Mouse (Mus musculus) R1 (cell line): ENCODE results near the gene Nicn1.

Experiments
- DNase-seq: peaks from one replicate; pipeline ENCODE4 v3.0.0-alpha.2; 2018; ENCODE audit warnings: low read depth, low spot score

The Nicn1 gene

GRCm38 (mm10) chr9:108337848-108338550 is 47.8 kb downstream of the Nicn1 start:
- DNase-seq = peak; percentile 79

GRCm38 (mm10) chr9:108338551-108338885 is 48.3 kb downstream of the Nicn1 start:
- DNase-seq = peak; percentile 65

GRCm38 (mm10) chr9:108338886-108339781 is 48.9 kb downstream of the Nicn1 start, which contains the start of gene Gpx1:
Gene Gpx1, plus strand, starts transcription at chr9:108338903.
- peak; percentile 99 for DNase-seq

GRCm38 (mm10) chr9:108339886-108340257 is 49.6 kb downstream of the Nicn1 start:
- peak; percentile 53 for DNase-seq

DNA sequence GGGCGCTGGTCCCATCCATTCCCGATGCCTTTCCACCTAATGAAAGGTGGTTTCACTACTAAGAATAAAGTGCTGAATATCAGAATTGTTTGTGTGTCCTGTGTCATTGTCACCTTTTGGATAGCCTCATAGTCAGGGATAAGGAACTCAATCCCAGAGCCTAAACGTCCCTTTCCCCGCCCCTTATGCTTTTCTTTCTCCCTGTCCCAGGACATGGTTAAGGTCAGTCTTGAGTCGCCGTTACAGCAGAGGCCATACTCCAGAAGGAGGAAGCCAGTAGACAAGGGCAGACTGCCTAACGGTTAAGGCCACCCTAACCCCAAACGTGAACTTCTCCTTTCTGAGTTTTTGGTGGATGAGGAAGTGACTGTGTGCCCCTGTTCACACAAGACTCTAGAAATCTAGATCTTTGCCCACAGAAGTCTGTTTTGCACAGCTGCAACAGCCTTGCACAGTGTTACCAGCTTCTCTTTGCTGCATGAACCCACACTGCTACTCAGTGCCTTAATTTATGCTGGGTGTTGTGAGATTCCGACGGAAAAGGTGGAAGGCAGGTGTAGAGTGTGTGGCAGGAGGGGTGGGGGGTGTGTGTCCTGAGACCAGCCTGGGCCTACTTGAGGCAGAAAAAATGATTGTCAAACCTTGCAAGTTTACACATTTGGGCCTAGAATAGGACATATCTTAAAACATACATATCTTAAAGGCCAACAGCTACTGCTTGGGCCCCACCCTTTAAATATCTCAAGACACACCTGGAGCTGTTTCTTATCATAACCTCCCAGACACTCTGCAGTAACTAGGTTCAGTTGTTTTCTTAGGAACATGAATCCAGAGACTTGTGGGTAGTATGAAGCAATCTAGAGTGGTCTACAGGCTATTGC is 50.3 kb downstream of the Nicn1 start:
- no peak for DNase-seq

- DNase-seq = no peak
Measured at GRCm38 (mm10) chr9:108341139-108341475, 50.9 kb downstream of the Nicn1 start.

DNA sequence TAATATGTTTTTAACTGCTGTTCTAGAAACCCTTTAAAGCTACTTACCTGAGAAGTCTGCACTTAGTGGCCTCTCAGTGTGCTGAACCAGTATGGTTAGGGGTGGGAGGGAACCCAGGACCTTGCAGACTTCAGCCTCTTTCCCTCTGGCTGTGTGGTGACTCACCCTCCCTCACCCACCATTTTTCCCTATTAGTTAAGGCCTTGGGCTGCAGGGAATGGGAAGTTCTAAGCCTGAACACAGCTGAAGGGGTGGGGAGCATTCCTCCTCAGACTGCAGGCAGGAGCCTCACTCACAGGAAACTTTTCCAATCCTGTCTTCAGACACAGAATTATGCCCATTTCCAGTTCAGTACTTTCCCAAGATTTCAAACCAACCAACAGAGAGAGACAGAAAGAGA is 51.6 kb downstream of the Nicn1 start:
- no peak for DNase-seq

DNA sequence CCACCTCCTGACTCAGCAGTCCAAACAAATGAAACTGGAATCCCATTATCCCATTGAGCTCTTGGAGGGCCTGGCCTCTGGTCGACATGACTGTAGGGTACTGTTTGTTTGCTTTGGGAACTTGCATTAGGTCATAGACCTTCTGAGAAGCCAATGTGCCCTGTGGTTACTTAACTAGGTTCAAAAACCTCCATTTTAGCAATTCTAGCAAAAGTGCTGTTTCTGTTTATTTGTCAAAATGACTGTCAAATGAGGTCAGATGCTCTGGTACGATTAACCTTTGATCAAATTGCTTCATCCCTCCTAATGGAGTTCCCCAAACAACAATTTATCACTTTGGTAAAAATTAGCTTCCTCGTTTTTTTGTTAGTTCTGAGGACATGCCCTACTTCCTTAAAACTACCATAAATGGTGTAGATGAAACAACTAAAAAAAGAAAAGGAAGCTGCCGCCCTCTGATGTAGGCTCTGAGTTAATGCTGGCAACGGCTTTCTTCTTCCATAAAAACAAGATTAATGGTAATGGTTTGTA is 52.1 kb downstream of the Nicn1 start:
- no peak for DNase-seq

DNA sequence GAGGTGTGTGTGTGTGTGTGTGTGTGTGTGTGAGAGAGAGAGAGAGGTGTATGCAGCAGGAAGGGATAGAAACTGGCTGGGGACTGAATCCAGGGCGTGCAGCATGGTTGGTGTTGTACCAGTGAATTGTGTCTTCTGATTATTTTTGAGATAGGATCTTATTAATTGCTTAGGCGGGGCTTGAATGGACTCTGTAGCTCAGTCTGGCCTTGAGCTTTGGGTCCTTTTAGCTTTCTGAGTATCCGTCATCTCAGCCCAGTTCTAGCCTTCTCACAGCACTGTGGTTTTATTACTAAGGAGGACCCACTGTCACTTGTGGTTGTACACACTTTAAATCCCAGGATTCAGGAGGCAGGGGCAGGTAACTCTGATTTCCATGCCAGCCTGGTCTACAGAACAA is 53.1 kb downstream of the Nicn1 start:
- no peak for DNase-seq

GRCm38 (mm10) chr9:108343835-108344234 is 53.6 kb downstream of the Nicn1 start:
- DNase-seq = no peak

- DNase-seq = no peak
Measured at GRCm38 (mm10) chr9:108344471-108344870, 54.2 kb downstream of the Nicn1 start.
